Mouse (Mus musculus): ENCODE data around the gene Tmem98. TPM values are rescaled to one million over a fixed set of nuclear protein-coding genes. Genes with fewer than 3 reads are reported as not detected.
A peak's percentile ranks its signal among the peaks of the same experiment; 100 is the strongest.

Gene Tmem98
- total RNA-seq, 4 experiments from 2014 or later, result 12.3 to 14.2 (median 12.8) TPM

DNA sequence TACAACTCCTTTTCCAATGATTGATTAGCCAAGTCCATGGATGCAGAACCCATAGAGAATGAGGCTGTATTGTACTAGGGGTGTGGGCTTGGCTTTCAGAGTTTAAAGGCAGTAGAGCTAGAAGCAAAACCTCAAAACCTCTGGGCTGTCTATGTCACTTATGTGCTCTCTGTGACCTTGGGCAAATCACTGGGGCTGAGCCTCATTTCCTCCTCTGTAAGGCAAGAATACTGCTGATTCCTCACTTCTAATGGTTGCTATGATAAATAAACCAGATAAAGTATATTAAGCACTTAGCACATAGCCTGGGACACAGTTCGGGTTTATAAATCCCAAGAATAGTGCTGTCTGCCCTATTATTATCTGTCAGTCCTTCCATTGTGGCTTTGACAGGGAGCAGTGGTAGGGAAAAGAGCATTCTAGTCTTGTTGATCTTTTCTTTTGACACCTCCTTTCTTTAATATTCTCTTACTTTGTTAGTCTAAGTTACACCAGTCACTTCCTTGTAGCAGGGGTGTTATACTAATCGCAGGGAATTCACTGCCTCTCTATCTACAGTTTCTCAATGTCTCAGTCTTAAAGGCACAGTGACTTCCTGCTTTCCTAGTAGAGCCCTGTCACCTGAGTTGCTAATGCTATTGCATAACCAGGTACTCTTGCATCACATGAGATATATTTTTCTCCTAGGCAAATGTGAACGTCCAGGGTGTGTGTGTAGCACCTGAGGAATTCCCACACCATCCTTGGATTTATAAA, 18.1 kb upstream of the Tmem98 start:
- DNase-seq (ENCODE audit: low spot score), result no peak

GRCm38 (mm10) chr11:80793386-80793785, 16.6 kb upstream of the Tmem98 start:
- DNase-seq (ENCODE audit: low spot score), result no peak

GRCm38 (mm10) chr11:80794290-80794689, 15.7 kb upstream of the Tmem98 start:
- no peak for DNase-seq (ENCODE audit: low spot score)

GRCm38 (mm10) chr11:80795431-80795830, 14.5 kb upstream of the Tmem98 start:
- no peak for DNase-seq (ENCODE audit: low spot score)

DNA sequence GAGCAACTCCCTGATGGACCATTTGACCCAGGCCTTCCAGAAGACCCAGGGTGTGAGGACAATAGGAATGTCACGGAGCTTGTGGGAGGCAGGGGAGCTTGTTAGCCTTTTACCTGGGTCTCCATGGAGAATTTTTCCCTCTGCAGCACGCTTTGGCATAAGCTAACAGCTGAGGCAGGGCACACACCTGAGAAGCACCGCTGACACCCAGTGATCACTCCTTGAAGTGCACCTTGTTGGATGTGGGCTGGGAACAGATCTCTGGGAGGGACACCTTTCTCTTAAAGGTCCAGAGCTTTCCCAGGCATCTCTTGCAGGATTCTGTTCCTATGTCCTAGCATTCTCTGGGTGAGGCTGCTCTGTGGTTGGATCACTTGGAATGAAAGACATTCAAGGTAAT, 10.0 kb upstream of the Tmem98 start:
- no peak for DNase-seq (ENCODE audit: low spot score)

DNA sequence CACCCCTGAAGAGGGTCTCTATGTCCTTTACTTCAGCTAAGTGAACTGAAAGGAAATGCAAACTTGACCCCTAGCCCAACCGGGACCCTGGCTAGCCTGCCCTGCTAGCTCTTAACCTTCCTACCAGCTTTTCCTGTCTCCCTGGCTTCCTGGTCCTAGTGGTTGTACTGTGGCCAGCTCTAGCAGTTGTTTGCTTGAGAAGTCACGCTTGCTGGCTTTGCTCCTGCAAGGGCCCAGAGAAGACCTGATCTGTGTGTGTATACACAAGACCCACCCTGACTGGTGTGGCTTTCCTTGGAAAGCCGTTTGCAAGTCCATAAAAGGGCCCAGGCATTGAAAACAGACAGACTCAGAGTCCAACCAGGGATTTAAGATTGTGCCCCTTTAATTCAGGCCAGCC, 7.3 kb upstream of the Tmem98 start:
- peak; percentile 50 for DNase-seq (ENCODE audit: low spot score)

DNA sequence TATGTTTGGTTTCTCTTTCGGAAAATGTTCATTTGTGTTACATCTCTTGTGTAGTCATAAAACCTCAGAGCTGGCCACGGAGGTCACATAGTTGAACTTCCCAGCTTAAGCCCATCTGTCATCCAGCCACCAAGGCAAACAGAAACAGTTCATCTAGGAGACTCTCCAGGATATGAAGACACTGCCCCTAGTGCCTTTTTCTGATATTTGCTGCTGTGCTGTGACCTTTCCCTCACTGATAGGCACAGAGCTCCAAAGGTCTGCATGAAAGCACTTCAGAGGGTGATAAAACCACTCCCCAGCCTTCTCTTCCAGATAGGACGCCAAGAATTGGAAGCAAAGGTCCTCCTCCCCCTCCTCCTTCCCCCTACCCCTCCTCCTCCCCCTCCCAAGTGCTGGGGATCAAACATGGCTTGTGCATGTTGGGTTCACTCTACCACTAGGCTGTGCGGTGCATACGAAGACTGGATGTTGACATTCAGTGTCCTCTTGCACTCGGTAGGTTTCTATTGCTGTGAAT, 1.4 kb upstream of the Tmem98 start:
- DNase-seq (ENCODE audit: low spot score), result no peak

DNA sequence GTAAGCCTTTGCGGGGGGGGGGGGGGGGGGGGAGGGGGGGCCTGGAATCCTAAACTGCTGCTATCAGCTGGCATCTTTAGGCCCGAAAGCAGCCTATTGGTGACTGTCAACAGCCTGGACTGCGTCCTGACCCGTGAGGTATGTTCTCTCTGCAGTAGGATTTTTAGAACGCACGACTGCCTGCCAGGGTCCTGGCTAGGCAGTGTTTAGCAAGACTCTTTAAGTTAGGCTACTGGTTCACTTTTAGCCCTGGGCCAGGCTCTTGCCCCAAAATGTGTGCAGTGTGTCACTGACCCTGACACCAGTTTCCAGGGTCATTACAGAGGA, 346 bp upstream of the Tmem98 start:
- no peak for DNase-seq (ENCODE audit: low spot score)

DNA sequence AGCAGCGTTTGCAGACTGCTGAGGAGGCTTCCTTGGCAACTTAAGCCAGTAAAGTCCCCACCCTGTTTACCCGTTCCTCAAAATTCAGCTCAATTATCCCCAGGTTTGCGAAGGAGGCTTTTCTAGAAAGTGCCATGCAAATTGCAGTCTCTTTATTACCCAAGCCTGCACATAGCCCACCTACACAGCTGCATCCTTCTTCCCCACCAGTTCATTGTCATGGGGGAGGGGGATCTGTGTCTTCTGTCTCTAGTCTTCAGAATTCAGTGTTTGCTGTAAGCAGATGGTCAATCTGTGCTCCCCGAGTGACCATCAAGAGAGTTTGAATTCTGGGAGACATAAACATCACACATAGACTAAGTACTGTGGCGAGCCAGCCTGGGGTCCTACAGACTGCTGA, 1.2 kb downstream of the Tmem98 start:
- DNase-seq (ENCODE audit: low spot score), result no peak

GRCm38 (mm10) chr11:80815354-80815753, 5.4 kb downstream of the Tmem98 start:
- DNase-seq (ENCODE audit: low spot score), result no peak

DNA sequence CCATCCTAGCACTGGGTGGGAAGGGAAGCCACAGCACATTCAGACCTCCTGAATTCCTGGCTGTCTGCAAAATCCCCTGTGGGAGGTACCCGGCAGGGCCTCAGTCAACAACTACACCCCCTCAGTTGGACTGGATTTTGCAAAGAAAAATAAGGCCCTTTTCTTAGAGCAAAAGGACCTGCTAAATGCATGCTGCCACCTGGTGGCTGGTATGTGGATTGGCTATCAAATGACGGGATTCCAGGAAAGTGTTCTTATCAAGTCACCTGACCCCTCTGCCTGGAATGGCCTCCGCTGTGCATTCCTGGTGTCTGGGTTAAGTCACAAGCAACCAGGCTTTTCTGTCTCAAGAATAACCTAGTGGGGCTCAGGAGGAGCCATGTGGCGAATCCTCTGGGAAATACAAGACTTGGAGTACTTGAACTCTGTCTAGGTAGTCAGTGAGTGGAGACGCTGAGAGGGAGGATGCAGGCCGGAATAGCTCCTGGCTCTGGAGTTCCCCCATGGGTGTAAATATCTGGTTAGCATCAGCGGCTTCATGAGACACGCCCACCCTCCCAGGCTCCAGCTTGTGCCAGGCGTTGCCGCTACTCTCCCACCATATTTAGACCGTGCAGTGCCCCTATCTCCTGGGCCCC, 8.2 kb downstream of the Tmem98 start:
- DNase-seq (ENCODE audit: low spot score), result peak; percentile 79

DNA sequence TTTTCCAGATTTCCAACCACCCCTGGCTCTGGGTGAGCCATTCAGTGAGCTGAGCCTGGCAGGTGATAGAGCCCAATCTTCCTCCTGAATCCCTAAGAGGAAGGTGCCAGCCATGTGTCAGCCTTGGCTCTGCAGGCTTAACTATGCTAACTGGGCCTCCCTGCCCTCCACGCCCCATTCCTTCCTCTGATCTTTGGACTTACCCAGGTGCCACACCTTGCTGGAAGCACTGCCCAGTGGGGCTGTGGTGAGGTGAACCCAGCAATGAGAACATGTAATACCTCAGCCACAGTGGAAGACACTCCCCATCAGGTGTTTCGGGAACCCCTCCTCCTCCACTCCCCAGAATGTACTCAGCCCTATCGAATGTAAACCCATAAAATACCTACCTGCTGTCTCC, 10.1 kb downstream of the Tmem98 start:
- DNase-seq (ENCODE audit: low spot score), result no peak

DNA sequence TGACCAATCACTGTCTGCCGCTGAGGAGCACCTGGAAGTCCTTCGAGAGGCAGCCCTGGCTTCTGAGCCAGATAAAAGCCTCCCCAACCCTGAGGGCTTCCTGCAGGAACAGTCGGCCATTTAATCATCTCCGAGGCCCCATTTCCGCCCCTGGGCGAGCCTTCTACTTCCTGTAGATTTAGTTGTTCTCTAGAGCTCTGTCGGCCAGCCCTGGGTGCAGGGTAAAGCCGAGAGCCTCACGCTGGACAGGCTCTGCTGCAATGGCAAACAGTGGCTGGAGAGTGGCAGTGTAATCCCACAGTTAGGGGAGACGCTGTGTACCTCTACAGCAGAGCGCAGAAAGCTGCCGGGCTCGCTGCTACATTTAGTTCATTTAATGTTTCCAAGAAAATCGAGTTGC, 11.3 kb downstream of the Tmem98 start:
- DNase-seq (ENCODE audit: low spot score), result peak; percentile 62

DNA sequence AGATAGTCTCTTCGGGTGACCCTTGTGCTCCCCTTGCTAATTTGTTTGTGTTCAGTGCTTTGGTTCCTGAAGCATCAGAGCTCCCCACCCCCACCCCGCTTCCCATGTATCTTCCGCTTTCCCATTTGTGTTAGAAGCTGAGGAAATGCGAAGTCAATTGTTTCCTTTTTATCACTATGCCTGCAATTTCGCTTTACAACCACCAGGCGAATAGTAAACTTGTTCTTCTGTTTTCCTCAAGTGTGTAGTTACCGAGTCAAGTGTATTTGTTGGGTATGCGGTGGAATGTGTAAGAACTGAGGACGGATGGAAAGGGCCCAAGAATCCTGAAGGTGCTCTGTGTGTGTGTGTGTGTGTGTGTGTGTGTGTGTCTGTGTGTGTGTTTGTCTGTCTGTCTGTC, 11.8 kb downstream of the Tmem98 start:
- no peak for DNase-seq (ENCODE audit: low spot score)

DNA sequence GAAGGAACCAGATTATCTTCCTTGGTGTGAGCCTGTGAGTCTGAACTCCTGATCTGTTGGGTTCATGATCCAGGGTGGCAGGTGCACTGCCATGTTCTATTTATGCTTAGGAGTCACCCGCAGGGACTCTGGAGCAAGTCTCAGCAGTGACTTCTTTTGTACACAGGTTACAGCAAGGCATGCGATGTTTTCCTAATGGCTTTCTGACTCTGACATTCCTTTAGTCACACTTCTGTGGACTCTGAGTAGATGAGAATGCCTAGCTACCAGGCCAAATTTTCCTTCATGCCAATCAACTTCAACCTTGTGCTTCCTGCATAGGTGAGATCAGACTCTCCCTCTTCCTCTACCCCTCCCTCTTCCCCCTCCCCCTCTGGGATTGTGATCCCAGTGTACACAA, 25.4 kb downstream of the Tmem98 start:
- no peak for DNase-seq (ENCODE audit: low spot score)

- DNase-seq (ENCODE audit: low spot score), result no peak
Measured at GRCm38 (mm10) chr11:80835841-80836240, 25.9 kb downstream of the Tmem98 start.

DNA sequence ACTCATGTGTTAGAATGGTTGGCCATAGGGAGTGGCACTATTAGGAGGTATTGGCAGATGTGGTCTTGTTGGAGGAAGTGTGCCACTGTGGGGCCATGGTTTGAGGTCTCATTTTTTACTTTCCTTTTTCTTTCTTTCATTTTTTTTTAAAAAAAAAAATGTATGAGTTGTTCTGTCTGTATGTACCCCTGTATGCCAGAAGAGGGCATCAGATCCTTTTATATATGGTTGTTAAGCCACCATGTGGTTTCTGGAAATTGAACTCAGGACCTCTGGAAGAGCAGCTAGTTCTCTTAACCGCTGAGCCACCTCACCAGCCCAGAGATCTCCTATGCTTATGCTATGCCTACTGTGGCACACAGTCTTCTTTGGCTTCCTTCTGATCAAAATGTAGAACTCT, 28.7 kb downstream of the Tmem98 start:
- DNase-seq (ENCODE audit: low spot score), result no peak

- no peak for DNase-seq (ENCODE audit: low spot score)
Measured at GRCm38 (mm10) chr11:80843435-80843834, 33.5 kb downstream of the Tmem98 start.

- no peak for DNase-seq (ENCODE audit: low spot score)
Measured at GRCm38 (mm10) chr11:80845486-80845885, 35.5 kb downstream of the Tmem98 start.

GRCm38 (mm10) chr11:80846115-80846514, 36.1 kb downstream of the Tmem98 start:
- DNase-seq (ENCODE audit: low spot score), result no peak

- DNase-seq (ENCODE audit: low spot score), result no peak
Measured at GRCm38 (mm10) chr11:80848131-80848530, 38.2 kb downstream of the Tmem98 start.

DNA sequence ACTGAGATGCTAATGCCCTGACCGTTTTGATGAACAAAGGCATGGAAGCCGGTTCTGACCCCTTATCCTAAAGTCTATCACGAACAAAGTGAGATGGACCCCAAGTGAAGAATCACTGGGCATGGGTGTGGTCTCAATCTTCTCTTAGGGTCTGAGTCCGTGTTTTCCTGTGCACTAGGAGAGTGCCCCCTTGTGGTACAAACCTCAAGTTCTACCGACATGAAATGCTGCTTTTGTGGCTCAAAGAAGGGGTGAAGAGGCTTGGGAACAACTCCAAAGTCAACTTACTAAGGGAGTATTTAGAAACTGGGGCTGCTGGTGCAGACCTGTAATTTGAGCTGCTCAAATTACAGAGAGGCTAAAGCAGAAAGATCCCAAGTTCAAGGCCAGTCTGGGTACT, 41.9 kb downstream of the Tmem98 start:
- DNase-seq (ENCODE audit: low spot score), result peak; percentile 13

GRCm38 (mm10) chr11:80853014-80853413, 43.0 kb downstream of the Tmem98 start:
- no peak for DNase-seq (ENCODE audit: low spot score)
